Mouse (Mus musculus) kidney, embryonic 15.5 days (tissue): ENCODE results near the gene Abhd15. TPM values are rescaled to one million over a fixed set of nuclear protein-coding genes. Genes with fewer than 3 reads are reported as not detected.
A peak's percentile ranks its signal among the peaks of the same experiment; 100 is the strongest.

ENCODE experiments used
- ATAC-seq: fragments of 200-750 bp; cut with Nextera tagmentation; replicated peaks from 2 replicates; pipeline ENCODE4 v1.8.0; 2017; ENCODE audit warnings: moderate TSS enrichment; ENCODE audit not compliant: low FRiP score
- H3K27ac ChIP-seq: fragments of 300-500 bp; sonication (generic); 2 replicates; pipeline ENCODE4 v1.5.1; 2015; ENCODE audit warnings: mild to moderate bottlenecking, inconsistent platforms
- H3K27me3 ChIP-seq: fragments of 300-500 bp; sonication (generic); 2 replicates; pipeline ENCODE4 v1.6.1; 2015; ENCODE audit warnings: inconsistent platforms
- H3K36me3 ChIP-seq: fragments of 300-500 bp; sonication (generic); 2 replicates; pipeline ENCODE4 v1.6.1; 2015; ENCODE audit warnings: inconsistent platforms
- H3K4me1 ChIP-seq: fragments of 300-500 bp; sonication (generic); 2 replicates; pipeline ENCODE4 v1.6.1; 2015; ENCODE audit warnings: inconsistent platforms
- H3K4me2 ChIP-seq: fragments of 300-500 bp; sonication (generic); 2 replicates; pipeline ENCODE4 v1.6.1; 2015; ENCODE audit warnings: moderate library complexity, mild to moderate bottlenecking, inconsistent platforms
- H3K4me3 ChIP-seq: fragments of 300-500 bp; sonication (generic); replicated peaks from 2 replicates; pipeline ENCODE4 v1.5.1; 2015; ENCODE audit warnings: mild to moderate bottlenecking, inconsistent platforms
- H3K9ac ChIP-seq: fragments of 300-500 bp; sonication (generic); 2 replicates; pipeline ENCODE4 v1.6.1; 2015; ENCODE audit warnings: mild to moderate bottlenecking, inconsistent platforms
- H3K9me3 ChIP-seq: fragments of 300-500 bp; sonication (generic); replicated peaks from 2 replicates; pipeline ENCODE4 v1.6.1; 2016; ENCODE audit warnings: inconsistent platforms
- whole genome bisulfite sequencing: fragments of 180-500 bp; shearing (Covaris S2); methylation state at CpG from one replicate; pipeline ENCODE4 v1.1.7; 2015; ENCODE audit warnings: mixed read lengths; 5-methylcytosine and 5-hydroxymethylcytosine counted together
- polyA plus RNA-seq: library from polyadenylated mRNA; unstranded; fragments of >200 nt; fragmentation: Nextera tagmentation; extraction: Ambion mirVana; gene quantifications from 2 replicates; pipeline ENCODE4 v1.2.1, GENCODE M21; 2015

Gene Abhd15
- polyA plus RNA-seq, 1 experiment from 2014 or later = 1.9 TPM

- H3K9ac ChIP-seq = peak overlapping the region; percentile 96
- no peaks in the 10 kb centered on the region for H3K9me3 ChIP-seq
- no peak for ATAC-seq
- H3K27me3 ChIP-seq = no peaks in the 10 kb centered on the region
- peak overlapping the region; percentile 85 for H3K4me2 ChIP-seq
- H3K4me3 ChIP-seq = peak overlapping the region; percentile 98
- peak overlapping the region; percentile 93 for H3K27ac ChIP-seq
- 54% methylated on average over 6 of the region's 6 CpGs for WGBS
- peaks cover 80% of the 10 kb centered on the region for H3K4me1 ChIP-seq
- peaks cover 9% of the 10 kb centered on the region for H3K36me3 ChIP-seq
These were observed 20.1 kb upstream of the Abhd15 start for GRCm38 (mm10) chr11:77494782-77495181.

DNA sequence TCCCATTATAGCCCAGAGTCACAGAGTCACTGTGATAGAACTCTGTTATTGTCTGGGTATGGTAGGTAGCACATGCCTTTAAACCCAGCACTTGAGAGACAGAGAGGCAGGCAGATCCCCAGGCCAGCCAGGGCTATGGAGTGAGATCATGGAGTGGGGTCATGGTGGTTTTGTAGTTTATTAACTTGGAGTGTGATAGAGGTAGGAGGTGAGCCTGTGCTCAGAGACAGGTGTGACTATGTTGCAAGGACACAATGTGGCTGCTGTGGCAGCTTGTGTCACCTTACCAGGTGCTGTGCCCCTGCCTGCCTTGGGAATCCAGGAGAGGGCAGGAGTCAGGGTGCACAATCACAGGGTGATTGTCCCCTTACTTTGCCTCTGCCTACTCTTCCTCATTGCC is 19.4 kb upstream of the Abhd15 start:
- H3K36me3 ChIP-seq = peaks cover 17% of the 10 kb centered on the region
- H3K4me1 ChIP-seq = peaks cover 77% of the 10 kb centered on the region
- H3K27me3 ChIP-seq = no peaks in the 10 kb centered on the region
- no peak overlapping the region for H3K4me3 ChIP-seq
- H3K4me2 ChIP-seq = no peak overlapping the region
- ATAC-seq = no peak
- 0 out of 2 replicates have a peak overlapping the region, but pooled peaks have one; percentile 24 for H3K27ac ChIP-seq
- no peak overlapping the region for H3K9ac ChIP-seq
- no peaks in the 10 kb centered on the region for H3K9me3 ChIP-seq

- ATAC-seq = no peak
- peaks cover 34% of the 10 kb centered on the region for H3K36me3 ChIP-seq
- peak overlapping the region; percentile 86 for H3K27ac ChIP-seq
- H3K4me1 ChIP-seq = peaks cover 69% of the 10 kb centered on the region
- 21% methylated on average over 6 of the region's 6 CpGs for WGBS
- no peak overlapping the region for H3K4me3 ChIP-seq
- no peak overlapping the region for H3K9ac ChIP-seq
- H3K9me3 ChIP-seq = no peaks in the 10 kb centered on the region
- peak overlapping the region; percentile 5; the same call in 1 of the 2 replicates for H3K4me2 ChIP-seq
- H3K27me3 ChIP-seq = no peaks in the 10 kb centered on the region
These were observed 17.6 kb upstream of the Abhd15 start for GRCm38 (mm10) chr11:77497341-77497756.

DNA sequence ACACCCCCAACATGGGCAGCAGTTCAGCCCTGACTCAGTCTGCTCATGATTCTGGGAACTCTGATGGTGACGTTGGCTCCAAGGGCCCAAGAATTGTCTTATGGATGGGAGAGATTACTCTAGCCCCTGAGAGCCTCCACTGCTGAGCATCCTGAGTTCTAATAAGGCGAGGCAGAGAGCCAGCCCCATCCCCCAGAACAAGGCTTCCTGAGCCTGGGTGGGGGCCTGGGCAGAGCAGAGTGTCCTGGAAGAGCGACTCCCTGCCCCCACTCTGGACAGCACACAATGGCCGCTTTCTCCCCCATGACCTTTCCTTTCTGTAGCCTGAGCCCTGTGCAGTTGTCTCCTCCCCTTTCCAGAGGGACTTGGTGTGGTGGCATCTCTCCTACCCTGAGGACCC is 17.1 kb upstream of the Abhd15 start:
- Histone ChIP-seq H3K9me3 (no peaks in the 10 kb centered on the region), H3K36me3 (peaks cover 39% of the 10 kb centered on the region), H3K27ac (peak overlapping the region; percentile 86), H3K4me3 (no peak overlapping the region), H3K4me1 (peaks cover 66% of the 10 kb centered on the region), H3K27me3 (no peaks in the 10 kb centered on the region), H3K9ac (no peak overlapping the region), H3K4me2 (peak overlapping the region; percentile 5; the same call in 1 of the 2 replicates)
- ATAC-seq = no peak
- 44% methylated on average over 4 of the region's 4 CpGs for WGBS

DNA sequence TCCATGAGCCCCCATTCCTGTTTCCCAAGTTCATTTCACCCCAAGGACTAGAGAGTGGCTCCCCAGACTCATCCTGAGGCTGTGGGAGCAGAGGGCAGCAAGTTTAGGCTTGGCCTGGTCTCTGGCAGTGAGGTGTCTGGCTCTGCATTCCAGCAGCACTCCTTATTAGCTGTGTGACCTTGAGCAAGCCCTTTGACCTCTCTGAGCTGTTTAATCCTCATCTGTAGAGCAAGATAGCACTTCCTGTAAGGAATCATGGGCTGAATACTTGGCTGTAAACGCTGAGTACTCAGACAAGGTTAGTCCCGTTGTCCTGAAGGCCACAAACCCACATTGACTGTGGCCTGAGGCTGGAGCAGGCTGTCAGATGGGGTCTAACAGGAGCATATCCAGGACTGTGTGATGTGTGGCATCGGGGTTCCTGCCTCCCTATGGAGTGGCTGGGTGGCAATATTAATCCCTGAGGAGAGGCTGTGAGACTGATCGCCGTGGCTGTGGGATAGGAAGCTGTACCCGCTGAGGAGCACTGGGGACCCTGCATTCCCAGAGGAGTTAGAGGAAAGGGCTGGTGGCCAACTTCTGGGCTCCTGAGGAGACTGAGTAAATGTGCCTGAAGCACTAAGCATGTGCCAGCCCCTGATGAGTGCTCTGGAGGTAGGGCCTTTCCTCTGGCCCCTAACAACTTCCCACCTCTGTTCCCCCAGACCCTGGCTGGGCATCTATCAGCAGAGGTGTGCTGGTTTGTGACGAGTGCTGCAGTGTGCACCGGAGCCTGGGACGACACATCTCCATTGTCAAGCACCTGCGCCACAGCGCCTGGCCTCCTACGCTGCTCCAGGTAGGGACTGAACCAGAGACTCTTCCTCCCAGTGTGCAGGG is 16.4 kb upstream of the Abhd15 start:
- no peak overlapping the region for H3K9ac ChIP-seq
- peaks cover 70% of the 10 kb centered on the region for H3K4me1 ChIP-seq

DNA sequence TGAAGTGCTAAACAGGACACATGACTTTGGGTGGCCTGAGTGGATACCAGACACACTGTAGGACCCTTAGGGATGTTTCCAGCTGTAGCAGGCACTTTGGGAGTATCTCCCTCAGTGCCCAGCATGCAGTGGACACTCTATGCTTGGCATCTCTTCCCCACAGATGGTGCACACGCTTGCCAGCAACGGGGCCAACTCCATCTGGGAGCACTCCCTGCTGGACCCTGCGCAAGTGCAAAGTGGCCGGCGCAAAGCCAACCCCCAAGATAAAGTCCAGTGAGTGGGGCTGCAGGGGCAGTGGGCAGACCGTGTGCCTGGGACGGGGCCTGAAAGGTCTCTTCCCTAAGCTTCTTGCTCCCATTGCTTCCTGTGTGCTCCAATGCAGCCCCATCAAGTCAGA is 15.6 kb upstream of the Abhd15 start:
- ATAC-seq = no peak
- H3K9me3 ChIP-seq = no peaks in the 10 kb centered on the region
- no peaks in the 10 kb centered on the region for H3K27me3 ChIP-seq
- H3K36me3 ChIP-seq = peaks cover 54% of the 10 kb centered on the region
- 89% methylated on average over 7 of the region's 7 CpGs for WGBS
- H3K4me3 ChIP-seq = no peak overlapping the region
- no peak overlapping the region for H3K27ac ChIP-seq
- no peak overlapping the region for H3K4me2 ChIP-seq
- H3K4me1 ChIP-seq = peaks cover 65% of the 10 kb centered on the region
- no peak overlapping the region for H3K9ac ChIP-seq

More for the DNA sequence above, 16.4 kb upstream of the Abhd15 start:
- Histone ChIP-seq H3K27ac (peak overlapping the region; percentile 86), H3K9me3 (no peaks in the 10 kb centered on the region), H3K4me2 (no peak overlapping the region), H3K4me3 (no peak overlapping the region), H3K27me3 (no peaks in the 10 kb centered on the region), H3K36me3 (peaks cover 46% of the 10 kb centered on the region)
- ATAC-seq = no peak
- 82% methylated on average over 12 of the region's 12 CpGs for WGBS

GRCm38 (mm10) chr11:77500361-77501325 is 14.3 kb upstream of the Abhd15 start:
- H3K4me3 ChIP-seq = no peak overlapping the region
- no peaks in the 10 kb centered on the region for H3K27me3 ChIP-seq
- H3K4me2 ChIP-seq = no peak overlapping the region
- peak overlapping the region; percentile 23; the same call in 1 of the 2 replicates for H3K27ac ChIP-seq
- ATAC-seq = no peak
- WGBS = 80% methylated on average over 17 of the region's 17 CpGs
- H3K9ac ChIP-seq = no peak overlapping the region
- peaks cover 52% of the 10 kb centered on the region for H3K4me1 ChIP-seq
- H3K9me3 ChIP-seq = no peaks in the 10 kb centered on the region
- H3K36me3 ChIP-seq = peaks cover 67% of the 10 kb centered on the region

DNA sequence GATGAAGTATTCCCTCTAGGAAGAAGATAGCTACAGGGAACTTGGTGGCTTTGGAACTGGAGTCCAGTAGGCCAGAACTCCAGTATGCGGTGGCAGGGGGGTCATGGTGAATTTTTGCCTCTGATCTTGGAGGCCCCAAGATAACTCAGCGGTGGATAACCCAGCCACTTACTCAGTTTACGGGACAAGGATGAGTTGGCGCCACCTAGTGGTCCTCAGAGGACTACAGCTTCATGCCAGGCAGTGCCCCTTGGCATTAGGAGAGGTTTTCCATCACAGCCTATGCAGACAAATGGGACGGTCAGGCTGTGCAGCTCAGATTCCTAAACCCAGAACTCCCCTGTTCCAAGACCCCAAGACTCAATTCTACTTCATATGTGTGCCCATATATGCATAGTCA is 13.5 kb upstream of the Abhd15 start:
- ATAC-seq = no peak
- Histone ChIP-seq H3K9ac (no peak overlapping the region), H3K9me3 (no peaks in the 10 kb centered on the region), H3K4me2 (no peak overlapping the region), H3K4me1 (peaks cover 44% of the 10 kb centered on the region), H3K36me3 (peaks cover 72% of the 10 kb centered on the region), H3K27me3 (no peaks in the 10 kb centered on the region), H3K4me3 (no peak overlapping the region), H3K27ac (0 out of 2 replicates have a peak overlapping the region, but pooled peaks have one; percentile 23)
- WGBS = 35% methylated on average over 5 of the region's 5 CpGs

GRCm38 (mm10) chr11:77501971-77502370 is 12.9 kb upstream of the Abhd15 start:
- ATAC-seq = no peak
- H3K27me3 ChIP-seq = no peaks in the 10 kb centered on the region
- peaks cover 41% of the 10 kb centered on the region for H3K4me1 ChIP-seq
- H3K4me2 ChIP-seq = no peak overlapping the region
- H3K9me3 ChIP-seq = no peaks in the 10 kb centered on the region
- no peak overlapping the region for H3K4me3 ChIP-seq
- no peak overlapping the region for H3K9ac ChIP-seq
- no peak overlapping the region for H3K27ac ChIP-seq
- H3K36me3 ChIP-seq = peaks cover 77% of the 10 kb centered on the region
- WGBS = 93% methylated on average over 4 of the region's 4 CpGs

DNA sequence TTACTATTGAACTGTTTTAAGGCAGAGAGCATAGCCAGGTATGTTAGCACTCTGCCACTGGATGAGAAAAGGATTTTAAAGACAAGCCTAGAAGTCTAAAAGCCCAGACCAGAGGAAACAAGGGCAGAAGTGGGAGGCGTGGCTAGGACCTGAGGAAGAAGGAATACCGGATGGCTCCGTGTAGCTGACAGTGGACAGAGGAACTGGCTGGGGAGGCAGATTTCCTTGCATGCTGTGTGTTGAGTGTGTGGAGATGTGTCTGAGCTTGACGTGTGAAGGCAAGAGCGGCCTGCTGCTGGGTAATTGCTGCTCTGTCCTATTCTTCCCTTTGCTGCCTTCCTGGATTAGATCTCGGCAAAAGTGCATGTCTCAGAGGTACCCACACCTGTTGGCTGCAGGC is 12.4 kb upstream of the Abhd15 start:
- no peaks in the 10 kb centered on the region for H3K9me3 ChIP-seq
- ATAC-seq = no peak
- H3K4me3 ChIP-seq = no peak overlapping the region
- H3K36me3 ChIP-seq = peaks cover 83% of the 10 kb centered on the region
- H3K4me1 ChIP-seq = peaks cover 35% of the 10 kb centered on the region
- H3K27me3 ChIP-seq = no peaks in the 10 kb centered on the region
- H3K4me2 ChIP-seq = no peak overlapping the region
- 76% methylated on average over 6 of the region's 6 CpGs for WGBS
- no peak overlapping the region for H3K27ac ChIP-seq
- no peak overlapping the region for H3K9ac ChIP-seq

- Histone ChIP-seq H3K4me3 (no peak overlapping the region), H3K9ac (no peak overlapping the region), H3K4me2 (no peak overlapping the region), H3K27me3 (no peaks in the 10 kb centered on the region), H3K27ac (no peak overlapping the region), H3K9me3 (no peaks in the 10 kb centered on the region), H3K4me1 (peaks cover 30% of the 10 kb centered on the region), H3K36me3 (peaks cover 88% of the 10 kb centered on the region)
- WGBS = 64% methylated on average over 3 of the region's 3 CpGs
- no peak for ATAC-seq
These were observed 11.4 kb upstream of the Abhd15 start for GRCm38 (mm10) chr11:77503511-77503910.

- Histone ChIP-seq H3K4me2 (no peak overlapping the region), H3K9ac (no peak overlapping the region), H3K27ac (no peak overlapping the region), H3K36me3 (peaks cover 92% of the 10 kb centered on the region), H3K9me3 (no peaks in the 10 kb centered on the region), H3K4me1 (peaks cover 34% of the 10 kb centered on the region), H3K4me3 (no peak overlapping the region), H3K27me3 (no peaks in the 10 kb centered on the region)
- no peak for ATAC-seq
- 95% methylated on average over 19 of the region's 19 CpGs for WGBS
These were observed 10.5 kb upstream of the Abhd15 start for GRCm38 (mm10) chr11:77504377-77504776.
